Mouse (Mus musculus): ENCODE results near the gene Anp32b.

Anp32b gene

GRCm38 (mm10) chr4:46452855-46453719, 2.4 kb downstream of the Anp32b start:
- no peak for DNase-seq (ENCODE audit: low read depth, low spot score)

DNA sequence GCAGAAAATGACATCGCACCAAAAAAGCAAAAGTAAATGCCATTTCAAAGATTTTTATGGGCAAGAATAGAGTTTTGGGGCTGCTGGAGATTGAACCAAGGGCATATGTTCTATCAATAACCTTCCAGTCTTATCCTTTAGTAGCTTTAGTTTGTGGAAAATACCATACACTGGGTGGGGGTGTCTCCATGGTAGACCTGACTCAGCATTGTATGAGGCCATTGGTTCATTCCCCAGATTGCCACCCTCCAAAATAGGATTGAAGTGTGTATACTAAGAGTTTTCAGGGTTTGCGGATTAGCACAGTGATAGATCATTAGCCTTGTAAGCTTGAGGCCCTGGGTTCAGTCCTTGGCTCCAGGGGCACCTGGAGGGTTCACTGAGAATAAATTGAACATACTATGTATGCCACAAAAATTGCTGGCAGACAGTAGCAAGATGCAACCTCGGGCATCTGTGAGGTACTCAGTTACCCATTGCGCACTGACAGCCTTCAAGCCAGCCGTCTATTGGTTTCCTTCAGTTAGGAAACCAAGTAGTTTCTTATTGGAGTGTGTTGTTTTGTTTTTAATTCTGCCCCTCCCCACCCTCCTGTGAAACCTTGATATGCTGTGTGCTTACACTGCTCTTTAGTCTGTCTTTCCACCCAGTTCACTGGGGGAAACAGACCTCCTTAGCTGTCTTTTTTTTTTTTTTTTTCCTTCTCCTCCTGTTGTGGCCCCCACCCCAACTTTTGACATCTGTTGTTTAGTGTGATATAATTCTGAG, 3.6 kb downstream of the Anp32b start:
- DNase-seq (ENCODE audit: low read depth, low spot score): no peak

GRCm38 (mm10) chr4:46456762-46457161, 6.1 kb downstream of the Anp32b start:
- DNase-seq (ENCODE audit: low read depth, low spot score): no peak

DNA sequence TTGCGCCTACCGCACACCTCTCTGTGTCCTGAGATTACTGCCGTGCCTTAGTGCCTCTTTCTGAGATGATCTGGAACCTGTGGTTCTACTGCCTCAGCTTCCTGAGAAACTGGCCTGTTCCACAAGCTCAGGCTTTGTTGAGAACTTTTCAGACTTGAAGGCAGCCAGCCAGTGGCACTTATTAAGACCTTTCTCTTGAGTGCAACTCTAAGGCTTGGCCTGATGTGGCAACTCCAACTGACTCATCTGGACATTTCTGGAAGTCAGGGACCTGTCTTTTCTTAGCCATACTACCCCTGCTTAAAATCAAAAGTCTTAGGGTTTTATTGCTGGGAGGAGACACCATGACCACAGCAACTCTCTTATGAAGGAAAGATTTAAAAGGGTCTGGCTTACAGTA, 6.5 kb downstream of the Anp32b start:
- DNase-seq (ENCODE audit: low read depth, low spot score): no peak

DNA sequence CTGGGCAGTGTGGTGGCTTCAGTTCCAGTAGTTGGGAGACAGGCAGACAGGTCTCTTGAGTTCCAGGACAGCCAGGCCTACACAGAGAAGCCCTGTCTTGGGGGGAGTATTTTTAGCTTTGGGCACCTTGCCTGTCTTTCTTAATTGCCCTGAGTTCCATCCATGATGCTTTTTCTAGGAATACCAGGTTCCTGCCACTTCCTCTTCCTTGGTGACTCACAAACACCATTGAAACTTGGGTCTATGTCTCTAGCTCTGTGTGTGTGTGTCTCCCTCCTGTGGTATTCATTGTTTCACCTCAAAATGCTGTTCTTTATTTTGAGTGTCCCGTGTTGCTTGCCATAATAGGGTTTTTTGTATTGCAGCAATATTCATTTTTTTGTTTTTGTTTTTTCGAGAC, 7.7 kb downstream of the Anp32b start:
- no peak for DNase-seq (ENCODE audit: low read depth, low spot score)

- peak; percentile 30 for DNase-seq (ENCODE audit: low read depth, low spot score)
These were observed 12.6 kb downstream of the Anp32b start for GRCm38 (mm10) chr4:46463130-46463830.

- no peak for DNase-seq (ENCODE audit: low read depth, low spot score)
These were observed 15.0 kb downstream of the Anp32b start for GRCm38 (mm10) chr4:46465740-46466139.

GRCm38 (mm10) chr4:46475101-46475500, 24.4 kb downstream of the Anp32b start:
- no peak for DNase-seq (ENCODE audit: low read depth, low spot score)

DNA sequence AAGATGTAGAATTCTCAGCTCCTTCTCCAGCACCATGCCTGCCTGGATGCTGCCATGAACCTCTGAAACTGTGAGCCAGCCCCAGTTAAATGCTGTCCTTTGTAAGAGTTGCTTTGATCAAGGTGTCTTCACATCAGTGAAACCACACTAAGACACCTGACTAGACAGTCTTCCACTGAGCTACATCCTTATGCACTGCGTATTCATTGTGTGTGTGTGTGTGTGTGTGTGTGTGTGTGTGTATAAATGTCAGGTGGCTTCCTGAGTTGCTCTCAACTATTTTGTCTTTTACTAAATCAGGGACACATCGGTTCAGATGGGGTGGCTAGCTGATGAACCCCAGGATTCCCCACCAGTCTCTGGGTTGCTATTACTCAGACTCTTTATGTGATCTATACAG, 28.4 kb downstream of the Anp32b start:
- no peak for DNase-seq (ENCODE audit: low read depth, low spot score)

DNA sequence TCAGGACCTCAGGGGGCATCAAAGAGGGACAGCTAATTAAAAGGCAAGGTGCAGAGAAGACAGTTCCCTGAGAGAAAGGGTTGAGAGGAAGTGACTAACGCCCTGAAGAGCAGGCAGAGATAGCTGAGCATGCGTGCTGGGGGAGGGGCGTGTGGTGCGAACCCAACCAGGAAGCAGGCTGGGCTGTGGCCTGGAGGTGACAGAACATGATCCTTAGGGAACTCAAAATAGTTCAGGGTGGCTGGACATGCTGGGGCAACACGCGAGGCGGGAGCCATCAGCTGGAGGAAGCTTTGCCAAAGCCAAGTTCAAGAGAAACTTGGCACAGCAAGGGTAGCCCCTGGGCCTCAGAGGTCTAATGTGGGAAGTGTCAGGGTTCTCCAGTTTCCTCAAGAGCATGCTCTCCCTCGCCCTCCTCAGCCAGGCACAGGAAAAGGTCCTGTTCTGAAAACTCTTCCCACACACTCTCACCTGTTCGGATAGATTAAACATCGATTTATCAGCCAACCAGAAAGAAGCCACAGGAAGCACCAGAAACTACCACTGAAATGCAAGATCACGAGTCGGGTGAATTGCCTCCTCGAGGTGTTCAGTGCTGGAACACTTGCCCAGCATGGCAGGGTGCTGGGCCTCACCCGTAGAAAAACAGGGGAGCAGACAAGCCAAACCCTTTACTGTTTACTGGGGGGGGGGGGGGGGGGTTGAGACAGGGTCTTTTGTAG, 35.2 kb downstream of the Anp32b start:
- DNase-seq (ENCODE audit: low read depth, low spot score): no peak

DNA sequence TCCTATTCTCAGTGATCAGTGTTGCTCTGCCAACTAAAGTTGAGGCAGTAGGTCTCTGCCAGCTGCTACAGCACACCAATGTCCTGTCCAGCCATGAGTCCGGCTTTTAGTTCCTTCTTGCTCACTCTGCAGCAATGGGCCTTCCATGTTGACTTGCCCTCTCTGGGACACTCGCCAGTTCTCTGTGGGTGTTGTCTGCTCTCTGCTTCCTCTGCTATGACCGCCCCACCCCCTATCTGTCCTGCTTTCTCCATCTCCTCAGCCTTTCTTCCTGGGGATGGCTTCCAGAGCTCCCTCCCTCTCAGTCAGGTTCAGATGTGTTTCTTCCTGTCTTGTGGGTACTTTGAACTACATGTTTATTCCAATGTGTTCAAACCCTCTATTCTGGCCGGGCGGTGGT, 36.6 kb downstream of the Anp32b start:
- no peak for DNase-seq (ENCODE audit: low read depth, low spot score)

DNA sequence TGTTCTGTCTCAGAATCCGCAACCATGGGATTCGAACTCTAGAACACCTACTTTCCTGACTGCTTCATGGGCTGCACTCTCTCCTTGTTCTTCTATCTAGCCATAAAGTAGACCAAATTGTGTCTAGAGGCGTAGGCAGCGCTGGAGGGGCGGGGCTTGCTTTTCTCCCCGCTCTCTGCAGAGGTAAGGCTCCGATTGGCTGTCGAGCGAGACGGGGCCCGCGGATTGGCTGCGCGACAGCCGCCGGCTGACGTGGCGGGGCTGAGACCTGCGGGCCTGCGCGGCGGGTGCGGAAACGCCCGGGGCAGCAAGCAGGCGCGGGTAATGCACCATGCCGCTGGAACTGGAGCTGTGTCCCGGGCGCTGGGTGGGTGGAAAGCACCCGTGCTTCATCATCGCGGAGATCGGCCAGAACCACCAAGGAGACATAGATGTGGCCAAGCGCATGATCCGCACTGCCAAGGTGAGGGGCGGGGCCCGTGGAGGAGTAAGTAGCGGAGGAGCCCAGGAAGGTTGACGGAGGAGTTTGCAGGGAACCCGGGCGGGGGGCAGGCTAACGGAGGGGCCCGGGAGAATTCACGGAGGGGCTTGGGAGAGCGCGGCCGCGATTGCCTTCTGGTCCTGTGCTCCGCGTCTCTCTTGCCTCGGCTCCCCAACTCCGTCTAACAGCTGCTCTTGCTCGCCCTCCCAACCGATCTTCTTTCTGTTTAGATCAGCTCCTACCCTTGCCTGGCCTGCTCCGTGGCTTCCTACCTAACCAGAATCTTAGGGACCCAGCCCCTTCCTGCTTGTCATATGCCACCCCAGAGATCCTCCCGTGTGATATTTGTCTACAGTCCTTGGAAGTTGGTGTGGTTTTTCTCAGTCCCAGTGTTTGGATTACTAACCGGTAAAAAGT, 38.6 kb downstream of the Anp32b start, which contains the start of gene Nans:
Gene Nans (plus strand): TSS at position 221 of the 898 bp plus-strand sequence.
- DNase-seq (ENCODE audit: low read depth, low spot score): peak; percentile 94

GRCm38 (mm10) chr4:46493071-46493470, 42.4 kb downstream of the Anp32b start:
- no peak for DNase-seq (ENCODE audit: low read depth, low spot score)

DNA sequence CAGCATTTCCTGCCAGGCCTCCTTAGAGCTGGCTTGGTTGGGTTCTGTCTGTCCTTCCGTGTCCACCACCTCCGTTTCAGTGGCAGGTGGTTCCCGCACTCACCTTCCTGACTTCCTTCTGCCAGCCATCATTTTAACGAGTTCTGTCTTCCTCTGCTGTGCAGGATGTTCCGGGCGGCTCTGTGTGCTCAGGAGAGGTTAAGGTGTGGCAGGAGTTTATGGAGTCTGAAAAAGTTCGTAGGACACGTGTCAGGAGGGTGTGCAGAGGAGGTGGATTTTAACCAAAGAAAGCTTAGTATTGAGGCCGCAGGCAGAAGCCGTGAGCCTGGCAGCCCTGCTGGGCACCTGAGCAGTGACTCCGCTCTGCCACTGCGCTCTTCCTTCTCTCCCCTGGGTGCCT, 44.8 kb downstream of the Anp32b start:
- no peak for DNase-seq (ENCODE audit: low read depth, low spot score)

GRCm38 (mm10) chr4:46497286-46497892, 46.7 kb downstream of the Anp32b start:
- peak; percentile 69 for DNase-seq (ENCODE audit: low read depth, low spot score)

DNA sequence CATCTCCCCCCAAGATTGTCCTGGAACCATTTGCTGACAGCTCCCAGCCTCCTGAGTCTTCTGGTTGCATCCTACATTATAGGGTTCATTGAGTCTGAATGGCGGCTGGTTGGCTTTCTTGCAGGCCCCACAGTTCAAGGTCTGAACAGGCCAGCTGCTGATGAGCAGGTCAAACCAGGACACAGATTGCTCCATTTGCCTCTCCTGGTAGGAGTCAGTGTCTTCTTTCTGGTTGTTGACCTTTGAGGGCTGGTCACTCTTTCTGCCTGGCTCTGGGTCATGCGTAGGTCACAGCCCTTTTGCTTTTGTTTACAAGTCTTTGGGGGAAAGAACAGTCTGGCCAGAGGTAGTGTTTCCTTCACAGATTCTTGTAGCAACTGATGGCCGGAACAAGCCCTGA, 47.8 kb downstream of the Anp32b start:
- no peak for DNase-seq (ENCODE audit: low read depth, low spot score)

DNA sequence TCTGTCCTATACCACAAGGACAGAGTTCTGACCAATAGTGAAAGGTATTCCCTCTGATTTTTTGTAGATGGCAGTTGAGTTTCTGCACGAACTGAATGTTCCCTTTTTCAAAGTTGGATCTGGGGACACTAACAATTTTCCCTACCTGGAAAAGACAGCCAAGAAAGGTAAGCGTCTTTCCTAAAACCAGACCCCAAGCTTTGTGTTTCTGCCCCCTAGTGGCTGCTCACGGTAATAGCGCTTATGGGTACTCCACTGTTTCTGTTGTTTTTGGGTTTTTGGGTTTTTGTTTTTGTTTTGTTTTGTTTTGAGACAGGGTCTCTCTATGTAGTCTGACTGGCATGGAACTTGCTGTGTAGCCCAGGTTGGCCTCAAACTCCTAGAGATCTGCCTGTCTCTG, 48.3 kb downstream of the Anp32b start:
- DNase-seq (ENCODE audit: low read depth, low spot score): no peak

GRCm38 (mm10) chr4:46502606-46503502, 52.2 kb downstream of the Anp32b start:
- DNase-seq (ENCODE audit: low read depth, low spot score): peak; percentile 52

GRCm38 (mm10) chr4:46503881-46504280, 53.2 kb downstream of the Anp32b start:
- DNase-seq (ENCODE audit: low read depth, low spot score): no peak

Data from mesoderm, embryonic 11.5 days (tissue).